Mouse (Mus musculus): ENCODE results near the gene Tagap.
"Not testable (repeated sequence)": the region's sequence is repeated elsewhere in the genome, so short reads cannot be mapped to it uniquely, and the experiment has no call there.

Tagap gene

DNA sequence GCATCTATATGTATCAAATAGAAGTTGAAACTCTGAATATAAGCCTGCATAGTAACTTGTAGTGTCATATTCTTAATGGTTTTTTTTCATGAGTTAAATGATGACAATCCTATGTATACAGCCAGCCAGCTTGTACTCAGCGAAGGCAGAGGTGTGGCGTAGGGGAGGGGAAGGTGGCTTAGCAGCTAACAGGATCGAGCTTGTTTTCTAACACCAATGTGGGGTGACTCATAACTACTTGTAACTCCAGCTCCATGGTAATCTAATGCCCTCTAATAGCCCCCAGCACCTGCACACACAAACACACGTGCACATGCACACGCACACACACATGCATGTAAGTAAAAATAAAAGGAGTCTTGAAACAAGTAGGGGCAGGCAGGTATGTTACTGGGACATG lies 42.7 kb downstream of the Tagap start:
- DNase-seq (ENCODE audit: low spot score in 2 of 2) = not testable (repeated sequence)

DNA sequence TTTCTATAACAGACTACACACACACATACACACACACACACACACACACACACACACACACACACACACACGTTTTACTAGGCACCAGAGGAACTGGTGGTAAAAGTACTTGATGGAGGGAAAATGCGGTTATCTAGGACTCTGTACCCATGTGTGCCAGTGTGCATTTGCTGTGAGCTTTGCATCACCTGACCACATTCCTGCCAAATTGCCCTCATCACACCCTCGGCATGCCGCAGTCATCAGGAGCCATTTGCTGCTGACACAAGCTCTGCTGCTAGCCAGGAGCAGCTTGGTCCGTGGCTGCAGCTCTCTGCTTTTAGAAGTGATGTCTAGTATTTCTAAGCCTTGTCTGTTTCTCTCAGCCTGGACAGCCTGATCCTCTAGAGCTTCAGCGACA lies 44.0 kb downstream of the Tagap start:
- not testable (repeated sequence) for DNase-seq (ENCODE audit: low spot score in 2 of 2)

- DNase-seq (ENCODE audit: low spot score in 2 of 2) = not testable (repeated sequence)
These were observed 57.7 kb downstream of the Tagap start for GRCm38 (mm10) chr17:7983484-7983883.

Measured in natural killer cell, adult 2 months (primary cell).